19 mouse cellular contexts compared by ENCODE assay signal in the genomic region with DNA sequence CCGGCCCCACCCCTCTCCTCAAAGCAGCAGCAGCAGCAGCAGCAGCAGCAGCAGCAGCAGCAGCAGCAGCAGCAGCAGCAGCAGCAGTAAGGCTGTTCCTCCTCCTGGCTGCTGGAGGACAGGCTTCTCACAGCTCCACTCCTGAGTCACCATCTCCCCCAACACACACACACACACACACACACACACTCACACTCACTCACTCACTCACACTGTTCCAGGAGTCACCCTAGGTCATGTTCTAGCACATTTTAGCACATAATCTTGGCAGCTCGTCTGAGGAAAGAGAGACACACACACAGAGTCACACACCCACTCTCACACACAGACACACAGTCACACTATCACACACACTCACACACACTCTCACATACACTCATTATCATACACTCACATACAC.
DNase-seq lines count a peak whose midpoint lies in the region; ATAC-seq and TF ChIP-seq lines count a peak whose summit lies in the region.
"Had no signal": no experiment of that assay in that cellular context is flagged by ENCODE, and none has a peak within 500 bp of the region (broad histone marks: within the 10 kb centered on the region; RNA-seq: fewer than 3 reads in every experiment).

No protein-coding gene starts in this region.

- ATAC-seq in heart, embryonic 13.5 days (ENCODE audit: extremely low read depth, insufficient number of reproducible peaks, low FRiP score, low TSS enrichment): no peak
- ATAC-seq in stomach, embryonic 15.5 days (ENCODE audit: insufficient read depth, low FRiP score, low read depth): no peak
- ATAC-seq: forebrain, embryonic 16.5 days; hindbrain, postnatal 0 days had no signal

- 43% methylated on average over 2 of the region's 2 CpGs for WGBS in heart, embryonic 13.5 days
- 52% methylated on average over 2 of the region's 2 CpGs for WGBS in stomach, embryonic 15.5 days
- WGBS in limb, embryonic 10.5 days: 65% methylated on average over 2 of the region's 2 CpGs

- no peaks in the 10 kb centered on the region for H3K27me3 ChIP-seq in heart, embryonic 13.5 days (replicated peaks)
- H3K27me3 ChIP-seq in stomach, embryonic 15.5 days (replicated peaks): no peaks in the 10 kb centered on the region
- H3K27me3 ChIP-seq in limb, embryonic 10.5 days (ENCODE audit: low read depth, poor library complexity, severe bottlenecking): no peaks in the 10 kb centered on the region
- H3K27me3 ChIP-seq: embryonic facial prominence, embryonic 12.5 days; forebrain, embryonic 12.5 days; hindbrain, embryonic 13.5 days had no signal

- TF ChIP-seq CTCF in gastrocnemius, adult 2 months (IDR thresholded peaks at IDR 0.05): no peak

- DNase-seq in heart, postnatal 4 days: no peak
- DNase-seq in lung, postnatal 10 days: peak; percentile 58
- no peak for DNase-seq in lung, adult 18-20 months
- no peak for DNase-seq in gastrocnemius, adult 2 months
- DNase-seq in limb, embryonic 10.5 days (ENCODE audit: low spot score): no peak
- DNase-seq: adrenal gland, adult 8-10 months; cerebellum, adult 18-20 months; cerebellum, adult 9-11 months; cerebellum, postnatal 36 days; gastrocnemius, postnatal 14 days; heart, adult 2 months; heart, postnatal 10 days had no signal

- H3K4me1 ChIP-seq in heart, embryonic 13.5 days: peaks cover 61% of the 10 kb centered on the region
- H3K4me1 ChIP-seq in stomach, embryonic 15.5 days: peaks cover 32% of the 10 kb centered on the region
- H3K4me1 ChIP-seq in limb, embryonic 10.5 days: peaks cover 44% of the 10 kb centered on the region

- H3K4me2 ChIP-seq in heart, embryonic 13.5 days: no peak overlapping the region
- H3K4me2 ChIP-seq in stomach, embryonic 15.5 days: no peak overlapping the region
- H3K4me2 ChIP-seq: embryonic facial prominence, embryonic 12.5 days; forebrain, embryonic 12.5 days; hindbrain, embryonic 13.5 days had no signal

- no peak overlapping the region for H3K27ac ChIP-seq in heart, embryonic 13.5 days (replicated peaks)
- peak overlapping the region; percentile 58; the same call in 1 of the 2 replicates for H3K27ac ChIP-seq in stomach, embryonic 15.5 days
- H3K27ac ChIP-seq in gastrocnemius, adult 2 months: no peak overlapping the region
- no peak overlapping the region for H3K27ac ChIP-seq in limb, embryonic 10.5 days
- H3K27ac ChIP-seq: embryonic facial prominence, embryonic 12.5 days; forebrain, embryonic 12.5 days; heart, adult 2 months; hindbrain, embryonic 13.5 days; hindbrain, postnatal 0 days had no signal

- no peak overlapping the region for H3K4me3 ChIP-seq in heart, embryonic 13.5 days
- H3K4me3 ChIP-seq in stomach, embryonic 15.5 days (replicated peaks): no peak overlapping the region
- H3K4me3 ChIP-seq in gastrocnemius, adult 2 months: no peak overlapping the region
- no peak overlapping the region for H3K4me3 ChIP-seq in limb, embryonic 10.5 days
- H3K4me3 ChIP-seq: embryonic facial prominence, embryonic 12.5 days; forebrain, embryonic 12.5 days; heart, adult 2 months; hindbrain, embryonic 13.5 days had no signal

- no peaks in the 10 kb centered on the region for H3K9me3 ChIP-seq in heart, embryonic 13.5 days
- no peaks in the 10 kb centered on the region for H3K9me3 ChIP-seq in stomach, embryonic 15.5 days
- no peaks in the 10 kb centered on the region for H3K9me3 ChIP-seq in limb, embryonic 10.5 days (replicated peaks)
- H3K9me3 ChIP-seq: embryonic facial prominence, embryonic 12.5 days; forebrain, embryonic 12.5 days; hindbrain, embryonic 13.5 days had no signal

- H3K36me3 ChIP-seq in heart, embryonic 13.5 days: no peaks in the 10 kb centered on the region
- H3K36me3 ChIP-seq in stomach, embryonic 15.5 days: no peaks in the 10 kb centered on the region
- no peaks in the 10 kb centered on the region for H3K36me3 ChIP-seq in limb, embryonic 10.5 days
- H3K36me3 ChIP-seq: embryonic facial prominence, embryonic 12.5 days; forebrain, embryonic 12.5 days; hindbrain, embryonic 13.5 days had no signal

- intact Hi-C loops in gastrocnemius, adult 2 months (cut with DNase I): no loop called here

- 0 out of 2 replicates have a peak overlapping the region, but pooled peaks have one; percentile 7 for H3K9ac ChIP-seq in heart, embryonic 13.5 days
- H3K9ac ChIP-seq in stomach, embryonic 15.5 days: no peak overlapping the region
- H3K9ac ChIP-seq: embryonic facial prominence, embryonic 12.5 days; forebrain, embryonic 12.5 days; hindbrain, embryonic 13.5 days had no signal
